Mouse (Mus musculus) G1E (cell line): ENCODE measurements at regions not wholly inside any gene's neighbourhood (a gene's known extent, or its start where the extent isn't known, plus 50 kb on each side); places are given as distances from the start of the nearest gene placed in this dataset.

Source experiments
- CTCF ChIP-seq: IDR thresholded peaks from 2 replicates; pipeline ENCODE4 v1.5.1; 2012; ENCODE audit warnings: low read depth, low read length, inconsistent platforms, mixed read lengths
- GATA1 ChIP-seq: IDR thresholded peaks from 2 replicates; pipeline ENCODE4 v1.6.1; 2012; ENCODE audit warnings: borderline replicate concordance, low read length, inconsistent platforms, mixed read lengths
- GATA2 ChIP-seq: IDR thresholded peaks from 2 replicates; pipeline ENCODE4 v1.6.1; 2012; ENCODE audit warnings: low read depth, low read length, inconsistent platforms, borderline replicate concordance
- POLR2AphosphoS5 ChIP-seq: IDR thresholded peaks from 2 replicates; pipeline ENCODE4 v1.6.1; 2012; ENCODE audit warnings: low read depth, low read length, inconsistent platforms; ENCODE audit not compliant: insufficient replicate concordance

DNA sequence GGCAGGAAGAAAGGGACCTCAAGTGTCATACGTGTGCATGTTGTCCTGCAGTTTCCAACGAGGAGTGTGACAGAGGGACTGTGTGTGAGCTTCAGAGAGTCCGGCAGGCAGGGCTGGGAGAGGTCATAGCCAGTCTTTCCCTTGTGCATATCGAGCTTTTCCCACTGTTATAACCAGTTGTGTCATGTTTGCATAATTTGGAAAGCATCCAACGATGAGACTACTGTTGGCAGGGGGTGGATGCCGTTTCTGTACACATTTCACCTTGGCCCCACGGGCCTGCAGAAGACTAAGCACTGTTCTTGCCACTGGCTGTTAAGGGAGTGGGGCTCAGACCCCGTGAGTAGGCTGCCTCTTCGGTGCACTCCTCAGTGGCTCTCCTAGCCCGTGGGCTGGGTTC, 174.2 kb downstream of the Katnal1 start:
- no peak for TF ChIP-seq CTCF
- TF ChIP-seq POLR2AphosphoS5: no peak
- TF ChIP-seq GATA1: no peak
- TF ChIP-seq GATA2: no peak
